Mouse (Mus musculus) heart, adult 8-10 months (tissue): ENCODE measurements at regions not wholly inside any gene's neighbourhood (a gene's known extent, or its start where the extent isn't known, plus 50 kb on each side); places are given as distances from the start of the nearest gene placed in this dataset.

ENCODE experiments used
- DNase-seq: peaks from one replicate; pipeline ENCODE4 v3.0.0; 2022; ENCODE audit warnings: low spot score

DNA sequence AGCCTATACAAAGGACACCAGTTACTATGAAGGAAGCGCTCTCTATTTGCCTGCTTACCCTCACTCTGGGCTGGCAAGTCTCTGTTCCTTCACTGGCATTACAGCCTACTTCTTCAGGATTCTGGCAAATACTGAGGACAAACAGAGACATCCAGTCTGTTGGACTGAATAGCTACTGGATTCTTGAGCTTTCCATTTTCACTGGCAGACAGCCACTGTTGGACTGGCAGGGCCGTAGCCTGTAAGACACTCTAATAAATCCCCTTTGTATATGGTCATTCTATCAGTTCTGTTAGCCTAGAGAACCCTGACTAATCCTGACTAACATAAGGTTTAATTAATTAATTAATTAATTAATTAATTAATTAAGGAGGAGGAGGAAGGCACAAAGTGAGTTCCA lies 72.4 kb upstream of the Dhrs4 start:
- DNase-seq: no peak
